Mouse (Mus musculus) common myeloid progenitor, adult 5-6 weeks (primary cell): ENCODE data around the gene Zbed4. TPM values are rescaled to one million over a fixed set of nuclear protein-coding genes. Genes with fewer than 3 reads are reported as not detected.
"Not testable (repeated sequence)": the region's sequence is repeated elsewhere in the genome, so short reads cannot be mapped to it uniquely, and the experiment has no call there.

Source experiments
- ATAC-seq: replicated peaks from 2 replicates; pipeline ENCODE4 v1.8.0; 2016; ENCODE audit warnings: low read depth, mild to moderate bottlenecking, moderate TSS enrichment, inconsistent platforms; ENCODE audit not compliant: poor library complexity, severe bottlenecking
- total RNA-seq: library from RNA; stranded (forward); fragments of 200-1000, 187-1606 nt; gene quantifications from 2 replicates; pipeline ENCODE4 v1.2.3, GENCODE M21; 2017

Zbed4 gene
- total RNA-seq, 1 experiment from 2014 or later, result 56.9 TPM

DNA sequence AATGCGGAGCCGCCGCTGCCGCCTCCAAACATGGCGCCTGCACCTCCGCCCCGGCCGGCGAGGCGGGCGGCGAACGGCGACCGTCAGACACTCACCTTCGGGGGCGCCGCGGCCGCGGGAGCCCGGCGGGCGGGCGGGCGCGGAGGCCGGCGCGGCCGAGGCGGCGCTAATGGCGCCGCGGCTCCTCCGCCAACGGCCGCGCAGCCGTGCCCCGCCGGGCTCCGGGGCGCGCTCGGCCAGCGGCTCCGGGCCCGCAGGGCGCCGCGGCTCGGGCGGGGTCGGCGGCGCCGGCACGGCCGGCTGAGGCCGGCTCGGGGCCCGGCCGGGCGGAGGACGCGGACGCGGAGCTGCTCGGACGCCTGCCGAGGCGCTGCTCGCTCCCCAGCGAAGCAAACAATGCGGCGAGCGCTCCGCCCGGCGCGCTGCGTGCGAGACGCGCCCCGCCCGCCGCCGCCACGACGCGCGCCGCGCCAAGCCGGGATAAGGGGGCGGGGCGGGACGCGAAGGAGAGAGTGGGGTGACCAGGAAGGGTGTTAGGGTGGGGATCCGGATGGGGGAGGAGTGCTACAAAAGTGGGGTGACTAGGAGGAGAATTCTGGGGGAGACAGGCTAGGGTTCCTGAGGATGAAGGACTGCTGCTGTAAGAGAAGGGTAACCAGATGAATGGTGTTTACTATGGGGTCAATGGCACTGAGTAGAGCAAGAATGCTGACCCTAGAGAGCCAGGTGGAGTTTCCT, 17.5 kb upstream of the Zbed4 start, which contains the start of gene Brd1:
Brd1 (minus strand) TSS at position 400 of the 738 bp plus-strand sequence.
- ATAC-seq, result peak; percentile 49

DNA sequence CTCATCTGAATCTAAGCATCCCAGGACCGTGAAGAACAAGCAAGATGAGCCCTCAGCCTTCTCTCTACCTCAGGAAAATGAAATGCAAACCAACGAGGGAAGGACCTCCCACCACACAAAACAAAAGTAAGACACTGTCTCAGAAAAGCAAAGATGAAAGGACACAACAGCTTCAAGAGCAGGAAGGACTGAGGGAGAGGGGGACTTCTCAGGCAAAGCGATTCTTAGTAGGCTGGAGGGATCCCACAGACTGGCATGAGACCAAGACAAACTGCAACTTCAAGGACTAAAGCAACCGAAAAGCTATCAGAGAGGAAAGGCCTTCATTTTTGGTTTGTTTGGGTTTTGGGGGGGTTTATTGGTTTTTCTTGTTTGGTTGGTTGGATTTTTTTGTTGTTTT, 15.3 kb upstream of the Zbed4 start:
- ATAC-seq, result no peak

DNA sequence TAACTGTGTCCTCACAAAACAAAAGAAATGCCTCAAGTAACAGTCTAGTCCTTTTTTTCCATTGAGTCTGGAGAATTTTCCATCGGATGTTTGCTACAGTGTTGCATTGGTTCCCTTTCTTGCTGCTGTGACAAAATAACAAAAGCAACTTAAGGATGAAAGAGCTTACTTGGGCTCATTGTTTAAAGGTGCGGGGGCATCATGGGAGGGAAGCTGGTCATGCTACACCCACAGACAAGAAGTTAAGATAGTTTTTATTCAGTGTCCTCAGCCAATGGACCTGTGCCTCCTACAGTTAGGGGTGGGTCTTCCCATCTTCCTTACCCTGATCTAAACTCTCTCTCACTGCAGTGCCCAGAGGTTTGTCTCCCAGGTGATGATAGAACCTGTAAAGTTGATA, 13.0 kb upstream of the Zbed4 start:
- ATAC-seq, result no peak

DNA sequence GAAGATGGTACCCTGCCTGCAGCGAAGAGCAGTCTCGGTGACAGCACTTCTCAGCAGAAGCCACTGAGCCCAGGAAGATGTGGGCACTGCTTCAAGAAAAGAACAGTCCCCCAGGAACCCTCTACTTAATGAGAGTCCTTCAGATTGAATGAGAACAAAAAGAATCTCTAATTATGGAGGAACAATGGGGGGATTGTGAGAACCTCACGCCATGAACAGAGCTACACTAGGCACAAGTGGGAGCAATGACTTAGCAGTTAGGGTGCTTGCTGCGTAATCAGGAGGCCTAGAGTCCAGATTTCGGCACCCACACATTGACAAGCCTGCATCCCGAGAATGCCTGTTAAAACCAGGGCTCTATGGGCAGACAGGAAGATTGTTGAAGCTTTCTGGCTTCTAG, 10.1 kb upstream of the Zbed4 start:
- no peak for ATAC-seq

DNA sequence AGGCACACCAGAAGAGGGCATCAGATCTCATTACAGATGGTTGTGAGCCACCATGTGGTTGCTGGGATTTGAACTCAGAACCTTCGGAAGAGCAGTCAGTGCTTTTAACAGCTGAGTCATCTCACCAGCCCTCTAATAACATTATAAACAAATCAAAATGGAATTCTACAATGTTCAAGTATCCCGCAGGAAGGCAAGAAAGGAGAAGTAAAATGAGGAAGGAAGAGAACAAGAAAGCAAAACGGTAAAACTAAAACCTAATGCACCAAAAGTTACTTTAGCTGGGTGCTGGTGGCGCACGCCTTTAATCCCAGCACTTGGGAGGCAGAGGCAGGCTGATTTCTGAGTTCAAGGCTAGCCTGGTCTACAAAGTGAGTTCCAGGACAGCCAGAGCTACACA, 8.1 kb upstream of the Zbed4 start:
- peak; percentile 73 for ATAC-seq

DNA sequence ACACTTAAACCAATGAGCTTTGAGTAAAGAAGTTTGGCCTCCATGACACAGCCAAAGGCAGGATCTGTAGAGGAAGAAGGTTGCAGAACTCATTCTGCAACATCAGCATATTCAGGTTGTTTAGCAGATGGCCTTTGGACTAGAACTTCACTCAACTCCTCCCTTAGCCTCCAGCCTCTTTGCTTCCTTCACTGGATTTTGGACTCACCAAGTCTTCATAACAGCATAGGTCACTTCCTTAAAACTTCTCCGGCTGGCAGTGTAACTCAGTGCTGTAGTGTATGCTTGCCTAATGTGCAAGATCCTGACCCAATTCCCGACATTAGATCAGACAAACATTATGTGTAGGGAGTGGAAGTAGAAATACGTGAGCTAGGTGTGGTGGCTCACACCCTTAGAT, 6.1 kb upstream of the Zbed4 start:
- peak; percentile 19; the same call in 1 of the 2 replicates for ATAC-seq

DNA sequence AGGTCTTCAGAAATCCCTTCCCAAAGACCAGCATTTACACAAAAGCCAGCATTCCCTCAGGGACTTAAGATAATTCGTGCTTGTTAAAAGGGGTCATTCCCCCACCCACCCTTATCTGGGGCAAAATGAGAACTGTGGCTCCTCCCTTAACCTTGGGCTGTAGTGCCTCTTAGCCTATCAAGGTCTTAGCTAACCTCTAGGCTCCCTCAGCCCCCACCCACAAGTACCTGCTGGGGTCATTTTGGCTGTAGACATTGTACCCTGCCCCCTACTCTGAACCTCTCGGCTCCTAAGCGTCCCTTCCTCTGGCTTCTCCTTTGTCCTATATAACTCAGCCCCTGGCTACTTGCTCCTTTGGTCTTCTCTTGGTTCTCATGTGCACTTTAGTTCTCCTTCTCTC, 5.5 kb upstream of the Zbed4 start:
- no peak for ATAC-seq

DNA sequence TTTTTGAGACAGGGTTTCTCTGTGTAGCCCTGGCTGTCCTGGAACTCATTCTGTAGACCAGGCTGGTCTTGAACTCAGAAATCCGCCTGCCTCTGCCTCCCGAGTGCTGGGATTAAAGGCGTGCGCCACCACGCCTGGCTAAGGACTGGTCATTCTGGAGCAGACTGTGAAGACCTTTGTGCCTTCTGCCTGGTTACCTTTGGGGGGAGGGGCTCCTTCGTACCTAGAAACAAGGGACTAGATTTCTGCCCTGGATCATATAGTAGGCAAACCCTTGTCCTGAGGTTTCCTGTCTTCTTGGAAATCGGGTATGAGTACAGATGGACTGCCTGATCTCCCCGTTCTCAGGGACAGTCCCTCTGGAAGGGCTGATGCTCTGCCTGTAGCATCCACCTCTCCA, 1.8 kb upstream of the Zbed4 start:
- ATAC-seq, result not testable (repeated sequence)

DNA sequence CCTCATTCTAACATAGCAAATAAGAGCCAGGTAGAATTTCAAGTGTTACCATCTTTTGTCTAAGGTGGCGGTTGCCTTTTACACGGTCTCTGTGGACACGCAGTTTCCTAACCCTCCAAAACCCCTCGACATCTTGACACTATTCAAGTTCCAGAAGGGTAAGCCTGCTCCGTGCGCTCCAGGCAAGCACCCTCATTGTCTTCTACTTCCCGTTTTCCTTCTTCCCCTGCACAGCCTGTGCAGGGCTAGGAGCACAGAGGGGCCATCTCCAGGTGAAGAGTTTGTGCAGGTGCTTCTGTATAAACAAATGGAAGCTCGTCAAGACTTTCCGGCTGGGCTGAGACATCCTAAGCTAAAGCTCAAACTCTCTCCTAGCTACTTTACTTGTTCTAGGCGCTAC, 1.4 kb upstream of the Zbed4 start:
- no peak for ATAC-seq

DNA sequence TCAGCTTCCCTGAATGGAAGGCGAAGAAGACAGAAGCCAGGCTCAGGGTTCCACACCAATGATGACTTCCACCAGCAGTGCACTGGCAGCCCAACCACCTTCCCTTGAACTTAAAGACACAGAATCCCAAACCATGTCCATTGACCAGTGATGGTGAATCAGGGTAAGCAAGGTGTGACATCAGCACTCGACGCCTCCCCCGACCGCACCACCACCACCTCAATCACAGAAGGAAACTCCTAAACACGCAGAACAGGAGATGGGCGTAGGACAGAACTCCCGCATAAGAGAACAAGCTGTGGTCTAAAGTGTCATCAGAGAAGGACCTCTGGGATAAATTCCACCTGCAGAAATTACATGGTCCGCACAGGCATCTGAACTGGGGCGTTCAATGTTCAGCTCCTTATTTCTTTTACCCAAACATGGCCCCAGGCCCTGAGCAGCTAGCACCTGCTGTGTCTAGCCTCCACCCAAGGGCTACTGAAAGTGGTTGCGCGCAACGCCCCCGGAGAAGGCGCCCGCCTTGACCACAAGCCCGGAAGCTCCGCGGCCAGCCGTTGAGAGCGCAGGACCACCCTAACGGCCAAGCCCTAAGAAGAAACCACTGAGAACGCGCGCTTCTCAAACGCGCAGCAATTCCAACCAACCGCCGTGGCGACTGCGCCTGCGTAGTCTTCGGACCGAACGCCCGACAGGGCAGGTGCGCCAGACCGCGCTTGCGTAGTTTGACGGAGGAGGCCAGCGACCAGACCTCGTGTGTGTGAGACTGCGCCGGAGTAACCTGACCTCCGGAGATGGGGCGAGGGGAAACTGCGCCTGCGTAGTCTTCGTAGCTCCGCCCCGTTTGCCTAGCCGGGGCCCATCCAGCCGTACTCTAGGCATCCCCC, 540 bp upstream of the Zbed4 start:
- ATAC-seq, result peak; percentile 87

DNA sequence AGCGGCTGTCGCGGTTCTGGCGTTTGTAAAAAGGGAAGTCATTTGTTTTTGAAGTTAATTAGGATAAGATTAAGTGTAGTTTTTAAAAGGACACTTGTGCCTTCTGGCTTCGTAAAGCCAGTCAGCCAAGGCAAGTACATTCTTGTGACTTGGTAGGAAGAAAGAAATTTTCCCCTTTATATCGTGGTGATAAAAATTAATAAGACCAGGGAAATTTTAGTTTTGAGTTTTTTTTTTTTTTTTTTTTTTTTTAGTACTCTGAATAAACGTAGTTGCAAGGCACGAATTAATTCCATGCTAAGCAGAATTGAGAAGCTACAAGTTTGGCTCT, 908 bp downstream of the Zbed4 start:
- no peak for ATAC-seq

DNA sequence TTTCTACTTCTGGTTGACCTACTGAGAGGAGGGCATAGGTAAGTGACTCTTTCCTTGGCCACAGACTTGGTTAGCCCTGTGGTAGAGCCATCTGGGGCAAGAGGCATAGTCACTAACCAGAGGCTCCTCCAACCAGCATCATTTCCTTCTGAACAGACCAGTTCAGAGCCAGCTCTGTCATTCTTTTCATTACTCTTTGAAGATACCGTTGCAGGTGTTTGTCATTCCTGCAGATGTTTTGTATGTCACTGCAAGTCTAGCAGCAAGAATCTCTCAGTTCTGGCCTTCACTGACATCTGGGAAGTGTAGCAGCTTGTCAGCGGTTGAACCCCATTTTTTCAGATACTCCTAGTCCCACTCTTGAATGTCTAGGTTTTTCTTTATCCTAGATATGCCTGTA, 3.4 kb downstream of the Zbed4 start:
- ATAC-seq, result no peak

DNA sequence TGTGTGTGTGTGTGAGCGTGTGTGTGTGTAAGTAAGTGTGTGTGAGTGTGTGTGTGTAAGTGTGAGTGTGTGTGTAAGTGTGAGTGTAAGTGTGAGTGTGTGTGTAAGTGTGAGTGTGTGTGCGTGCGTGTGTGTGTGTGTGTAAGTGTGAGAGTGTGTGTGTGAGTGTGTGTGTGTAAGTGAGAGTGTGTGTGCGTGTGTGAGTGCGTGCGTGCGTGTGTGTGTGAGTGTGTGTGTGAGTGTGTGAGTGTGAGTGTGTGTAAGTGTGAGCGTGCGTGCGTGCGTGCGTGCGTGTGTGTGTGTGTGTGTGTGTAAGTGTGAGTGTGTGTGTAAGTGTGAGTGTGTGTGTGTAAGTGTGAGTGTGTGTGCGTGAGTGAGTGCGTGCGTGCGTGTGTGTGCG, 4.3 kb downstream of the Zbed4 start:
- ATAC-seq, result no peak

DNA sequence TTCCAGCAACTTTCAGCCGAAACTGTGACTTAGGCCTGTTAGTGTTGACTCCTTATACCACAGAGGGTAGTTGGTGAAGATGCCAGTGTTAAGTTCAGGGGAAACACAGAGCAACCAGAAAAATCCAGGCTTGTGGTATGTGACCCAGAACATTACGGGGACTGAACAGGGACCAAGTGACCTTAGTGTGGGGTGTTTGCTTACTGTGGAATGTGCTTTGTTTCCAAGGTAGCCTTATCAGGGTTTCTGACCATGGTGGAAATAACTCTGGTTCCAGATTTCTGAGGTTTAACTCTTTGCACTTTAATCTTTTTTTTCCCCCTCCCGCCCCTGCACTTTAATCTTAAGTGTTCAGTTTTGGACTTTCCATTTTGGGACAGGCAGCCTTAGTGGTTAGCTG, 6.6 kb downstream of the Zbed4 start:
- no peak for ATAC-seq

DNA sequence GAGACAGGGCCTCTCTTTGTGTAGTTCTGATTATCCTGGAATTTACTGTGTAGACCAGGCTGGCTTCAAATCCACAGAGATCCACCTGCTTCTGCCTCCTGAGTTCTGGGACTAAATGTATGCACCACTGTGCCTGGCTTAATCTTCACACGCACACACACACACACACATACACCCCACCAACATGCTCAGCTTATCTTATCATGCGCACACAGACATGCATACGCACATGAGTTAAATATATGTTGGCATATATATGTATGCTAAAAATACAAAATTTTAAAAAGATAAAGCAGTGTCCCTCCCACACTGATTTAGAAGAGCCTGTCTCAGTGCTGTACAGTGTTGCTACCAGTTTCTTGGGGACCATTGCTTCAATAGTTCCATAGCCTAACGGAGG, 10.1 kb downstream of the Zbed4 start:
- ATAC-seq, result 0 out of 2 replicates have a peak, but pooled peaks have one; percentile 32

DNA sequence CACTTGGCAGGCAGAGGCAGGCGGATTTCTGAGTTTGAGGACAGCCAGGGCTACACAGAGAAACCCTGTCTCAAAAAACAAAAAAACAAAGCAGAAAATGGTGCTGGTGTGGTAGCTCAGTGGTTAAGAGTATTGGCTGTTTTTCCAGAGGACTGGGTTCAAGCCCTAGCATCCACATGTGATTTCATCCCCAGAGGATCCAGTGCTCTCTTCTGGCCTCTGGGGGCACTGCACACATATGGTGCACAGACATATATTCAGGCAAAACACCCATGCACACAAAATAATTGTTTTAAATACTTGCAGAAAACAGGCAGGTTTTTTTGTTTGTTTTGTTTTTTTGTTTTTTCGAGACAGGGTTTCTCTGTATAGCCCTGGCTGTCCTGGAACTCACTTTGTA, 14.7 kb downstream of the Zbed4 start:
- ATAC-seq, result not testable (repeated sequence)

DNA sequence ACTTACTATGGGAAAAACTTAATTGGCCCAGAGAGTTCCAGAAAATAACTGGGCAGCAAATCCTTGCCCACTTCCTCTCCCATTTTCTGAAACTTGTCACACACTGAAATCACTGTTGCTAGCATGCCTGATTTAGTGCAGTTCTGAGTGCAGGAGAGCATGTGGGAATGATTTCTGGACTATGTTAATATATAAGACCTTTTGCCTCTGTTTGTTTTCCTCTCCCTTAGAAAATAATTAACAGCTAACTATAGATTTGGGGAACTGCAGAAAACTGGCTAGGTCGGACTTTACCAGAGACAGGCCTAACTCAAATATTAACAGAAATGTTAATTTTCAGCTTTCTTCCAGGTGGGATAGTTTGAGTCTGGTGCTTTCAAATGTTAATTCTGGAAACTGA, 17.1 kb downstream of the Zbed4 start:
- no peak for ATAC-seq

DNA sequence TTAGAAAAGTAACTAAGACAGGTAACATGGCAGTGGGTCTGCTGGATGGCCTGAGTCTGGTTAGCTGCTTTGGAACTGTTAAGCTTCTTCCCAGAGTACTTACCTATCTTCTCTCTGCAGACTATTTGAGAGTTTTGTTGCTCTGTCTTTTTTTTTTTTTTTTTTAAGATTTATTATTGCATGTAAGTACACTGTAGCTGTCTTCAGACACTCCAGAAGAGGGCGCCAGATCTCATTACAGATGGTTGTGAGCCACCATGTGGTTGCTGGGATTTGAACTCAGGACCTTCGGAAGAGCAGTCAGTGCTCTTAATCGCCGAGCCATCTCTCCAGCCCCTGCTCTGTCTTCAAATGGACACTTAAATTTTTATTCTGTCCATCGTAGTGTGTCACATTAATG, 23.2 kb downstream of the Zbed4 start:
- ATAC-seq, result not testable (repeated sequence)

DNA sequence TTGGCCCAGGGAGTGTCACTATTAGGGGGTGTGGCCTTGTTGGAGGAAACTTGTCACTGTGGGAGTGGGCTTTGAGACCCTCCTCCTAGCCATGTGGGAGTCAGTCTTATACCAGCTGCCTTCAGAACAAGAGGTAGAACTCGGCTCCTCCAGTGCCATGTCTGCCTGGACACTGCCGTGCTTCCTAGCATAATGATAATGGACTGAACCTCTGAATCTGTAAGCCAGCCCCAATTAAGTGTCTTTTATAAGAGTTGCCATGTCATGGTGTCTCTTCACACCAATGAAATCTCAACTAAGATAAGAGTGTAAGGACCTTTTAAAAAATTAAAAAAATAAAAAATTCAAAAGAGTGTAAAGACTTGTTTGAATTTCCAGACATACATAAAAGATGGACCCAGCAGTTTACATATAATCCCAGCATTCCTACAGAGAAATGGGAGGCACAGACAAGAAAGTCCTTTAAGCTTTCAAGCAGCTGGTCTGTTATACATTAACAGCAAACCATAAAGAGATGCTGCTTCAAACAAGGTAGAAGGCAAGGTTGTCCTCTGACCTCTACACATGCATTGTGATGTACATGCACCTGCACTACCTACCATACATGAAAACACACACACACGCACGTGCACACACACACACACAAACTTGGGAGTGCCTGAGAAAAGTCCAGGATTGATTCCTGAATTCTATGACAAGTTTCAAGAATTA, 40.8 kb downstream of the Zbed4 start:
- ATAC-seq, result no peak

DNA sequence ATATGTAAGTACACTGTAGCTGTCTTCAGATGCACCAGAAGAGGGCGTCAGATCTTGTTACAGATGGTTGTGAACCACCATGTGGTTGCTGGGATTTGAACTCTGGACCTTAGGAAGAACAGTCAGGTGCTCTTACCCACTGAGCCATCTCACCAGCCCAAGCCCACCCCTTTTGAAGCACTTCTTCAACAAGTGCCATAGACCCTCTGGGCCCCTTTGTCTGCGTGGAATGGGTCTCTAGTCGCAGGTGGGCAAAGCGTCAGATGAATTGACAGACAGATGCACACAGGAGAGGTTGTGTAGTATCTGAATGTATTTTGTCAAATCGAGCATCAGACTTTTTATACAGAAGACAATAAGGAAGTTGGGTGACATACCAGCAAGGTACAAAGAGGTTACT, 43.3 kb downstream of the Zbed4 start:
- not testable (repeated sequence) for ATAC-seq

DNA sequence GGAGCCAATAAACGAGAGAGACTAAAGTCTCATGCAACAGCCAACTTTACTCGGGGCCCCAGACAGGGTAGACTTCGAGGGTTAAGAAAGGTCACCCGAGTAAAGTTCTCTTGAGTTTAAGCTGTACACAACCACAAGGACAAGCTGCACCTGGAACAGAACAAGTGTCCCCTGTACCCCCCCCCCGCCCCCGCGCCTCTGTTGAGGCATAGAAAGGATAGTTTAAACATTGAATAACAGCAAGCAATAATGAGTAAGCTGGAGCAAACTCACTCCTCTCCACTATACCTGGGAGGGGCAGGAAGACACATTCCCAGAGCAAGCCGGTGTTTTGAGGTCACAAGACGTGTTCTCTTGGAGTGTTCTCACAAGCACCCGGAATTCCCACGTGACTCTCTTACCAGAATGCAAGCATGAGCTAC, 48.5 kb downstream of the Zbed4 start:
- ATAC-seq, result no peak
